Mouse (Mus musculus): ENCODE data around the gene Tas2r118. TPM values are rescaled to one million over a fixed set of nuclear protein-coding genes. Genes with fewer than 3 reads are reported as not detected.

Tas2r118 gene
- polyA plus RNA-seq, 1 experiment from 2014 or later: not detected

DNA sequence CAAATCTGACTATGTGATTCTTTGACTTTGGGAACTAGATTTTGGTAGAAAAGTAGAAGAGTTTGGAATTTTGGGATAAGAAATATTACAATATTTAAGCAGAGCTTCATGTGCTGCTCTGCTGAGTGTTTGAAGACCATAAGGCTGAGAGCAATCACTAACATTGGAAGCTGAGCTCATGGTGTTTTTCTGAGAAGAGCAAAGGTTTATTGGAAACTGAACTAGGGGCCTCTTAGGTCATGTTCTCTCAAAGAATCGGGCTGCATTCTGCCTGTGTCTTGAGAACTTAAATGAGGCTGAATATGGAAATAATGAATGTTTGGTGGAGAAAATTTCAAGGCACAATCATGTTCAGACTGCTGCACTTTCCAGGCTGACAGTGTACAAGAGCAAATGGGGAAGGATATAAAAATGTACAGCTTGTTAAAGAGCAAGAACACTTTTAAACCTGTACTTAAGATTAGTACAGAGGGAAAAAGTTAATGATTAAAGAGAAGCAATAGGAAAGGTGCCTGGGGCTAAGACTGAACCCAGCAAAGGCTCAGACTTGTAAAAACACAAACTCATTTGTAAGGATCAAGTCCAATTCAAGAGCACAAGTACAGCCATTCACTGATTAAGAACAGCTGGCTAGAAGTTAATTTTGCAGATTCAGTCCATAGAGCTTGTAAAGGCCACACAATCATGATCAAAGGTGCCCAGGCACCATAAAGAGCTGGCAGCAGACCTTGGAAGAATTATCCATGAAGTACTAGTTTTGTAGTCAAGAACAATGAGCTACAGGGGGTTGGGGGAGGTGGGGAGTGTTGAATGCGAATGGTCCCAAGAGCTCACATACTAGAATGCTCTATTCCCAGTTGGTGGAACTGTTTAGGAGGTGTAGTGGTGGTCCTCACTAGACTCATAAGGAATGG, 31.0 kb downstream of the Tas2r118 start:
- Histone ChIP-seq H3K9me3 (replicated peaks; ENCODE audit: control insufficient read depth, low read length) (no peaks in the 10 kb centered on the region), H3K4me1 (ENCODE audit: control insufficient read depth, insufficient read depth, low read length) (no peaks in the 10 kb centered on the region), H3K27me3 (ENCODE audit: control insufficient read depth, insufficient read depth, low read length) (no peaks in the 10 kb centered on the region), H3K27ac (ENCODE audit: low read depth, low read length) (no peak overlapping the region), H3K4me3 (ENCODE audit: low read depth, low read length) (no peak overlapping the region), H3K9ac (ENCODE audit: low read depth, low read length) (no peak overlapping the region), H3K36me3 (ENCODE audit: control insufficient read depth, insufficient read depth, low read length) (no peaks in the 10 kb centered on the region), H3K4me2 (no peak overlapping the region)
- ATAC-seq (replicated peaks; ENCODE audit: insufficient number of reproducible peaks, low FRiP score, low TSS enrichment): no peak
- 80% methylated on average over 2 of the region's 2 CpGs for WGBS (ENCODE audit: insufficient replicate concordance)

DNA sequence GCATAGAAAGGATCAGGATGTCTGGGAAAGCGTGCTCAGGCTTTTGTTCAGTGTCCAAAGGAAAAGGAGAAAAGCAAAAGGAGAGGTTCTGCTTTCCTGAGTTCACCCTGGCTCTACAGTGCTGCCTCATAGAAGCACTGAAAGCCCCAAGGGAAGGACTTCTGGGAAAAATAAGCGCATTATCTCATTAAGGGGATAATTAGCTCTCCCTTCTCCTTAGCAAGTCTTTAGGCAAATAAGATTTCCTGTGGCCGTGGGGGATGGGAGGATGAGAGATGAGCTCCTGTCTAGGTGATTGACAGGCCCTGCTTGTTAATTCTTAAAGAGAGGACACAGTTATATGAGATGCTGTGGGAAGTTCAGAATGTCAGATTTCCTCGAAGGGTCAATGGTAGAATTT, 33.4 kb downstream of the Tas2r118 start:
- WGBS (ENCODE audit: insufficient replicate concordance): 55% methylated on average over 4 of the region's 4 CpGs

DNA sequence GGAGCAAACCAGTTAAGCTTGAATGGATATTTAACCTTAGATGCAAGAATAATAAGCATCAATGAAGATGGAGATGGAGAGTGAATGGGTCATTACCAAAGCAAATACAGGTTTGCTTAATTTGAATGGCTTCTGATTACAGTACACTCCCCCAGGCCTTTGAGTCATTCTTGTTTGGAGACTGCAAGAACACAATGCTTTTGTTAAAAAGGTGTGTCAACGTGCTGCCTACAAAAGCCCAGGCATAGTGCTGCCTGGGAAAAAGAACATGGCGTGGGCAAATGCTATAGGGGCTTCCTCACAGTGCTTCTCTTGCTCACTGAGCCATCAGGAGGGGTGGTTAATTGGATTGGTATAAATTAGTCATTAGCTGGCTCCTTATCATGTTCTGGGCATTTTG, 46.1 kb downstream of the Tas2r118 start:
- H3K4me2 ChIP-seq: no peak overlapping the region
- H3K9ac ChIP-seq (ENCODE audit: low read depth, low read length): no peak overlapping the region
- 47% methylated on average over 2 of the region's 2 CpGs for WGBS (ENCODE audit: insufficient replicate concordance)
- H3K9me3 ChIP-seq (replicated peaks; ENCODE audit: control insufficient read depth, low read length): no peaks in the 10 kb centered on the region
- no peak overlapping the region for H3K27ac ChIP-seq (ENCODE audit: low read depth, low read length)
- no peaks in the 10 kb centered on the region for H3K4me1 ChIP-seq (ENCODE audit: control insufficient read depth, insufficient read depth, low read length)
- H3K36me3 ChIP-seq (ENCODE audit: control insufficient read depth, insufficient read depth, low read length): no peaks in the 10 kb centered on the region
- H3K4me3 ChIP-seq (ENCODE audit: low read depth, low read length): no peak overlapping the region
- no peaks in the 10 kb centered on the region for H3K27me3 ChIP-seq (ENCODE audit: control insufficient read depth, insufficient read depth, low read length)
- ATAC-seq (replicated peaks; ENCODE audit: insufficient number of reproducible peaks, low FRiP score, low TSS enrichment): no peak

More for the DNA sequence above, 33.4 kb downstream of the Tas2r118 start:
- Histone ChIP-seq H3K27me3 (ENCODE audit: control insufficient read depth, insufficient read depth, low read length) (no peaks in the 10 kb centered on the region), H3K9ac (ENCODE audit: low read depth, low read length) (no peak overlapping the region), H3K4me3 (ENCODE audit: low read depth, low read length) (no peak overlapping the region), H3K4me2 (no peak overlapping the region), H3K9me3 (replicated peaks; ENCODE audit: control insufficient read depth, low read length) (no peaks in the 10 kb centered on the region), H3K4me1 (ENCODE audit: control insufficient read depth, insufficient read depth, low read length) (no peaks in the 10 kb centered on the region), H3K36me3 (ENCODE audit: control insufficient read depth, insufficient read depth, low read length) (no peaks in the 10 kb centered on the region), H3K27ac (ENCODE audit: low read depth, low read length) (no peak overlapping the region)
- no peak for ATAC-seq (replicated peaks; ENCODE audit: insufficient number of reproducible peaks, low FRiP score, low TSS enrichment)

Other genes with a start within 250 kb of the Tas2r118 start
- 1.1 and 1.2 TPM in 2 replicates for gene Cadps2, start 130.6 kb downstream of the Tas2r118 start, polyA plus RNA-seq (2014; fragmentation: Nextera tagmentation; extraction: Ambion mirVana)
- gene Slc13a1, start 198.0 kb upstream of the Tas2r118 start, polyA plus RNA-seq (2014; fragmentation: Nextera tagmentation; extraction: Ambion mirVana): 0.14 TPM in 1 of 2 replicates, not detected in the other

All from heart, embryonic 11.5 days (tissue).